Mouse (Mus musculus): ENCODE data around the gene Tcp11l2. TPM values are rescaled to one million over a fixed set of nuclear protein-coding genes. Genes with fewer than 3 reads are reported as not detected.

The Tcp11l2 gene
- total RNA-seq, 2 experiments from 2014 or later, result 20.7 to 24.2 TPM

DNA sequence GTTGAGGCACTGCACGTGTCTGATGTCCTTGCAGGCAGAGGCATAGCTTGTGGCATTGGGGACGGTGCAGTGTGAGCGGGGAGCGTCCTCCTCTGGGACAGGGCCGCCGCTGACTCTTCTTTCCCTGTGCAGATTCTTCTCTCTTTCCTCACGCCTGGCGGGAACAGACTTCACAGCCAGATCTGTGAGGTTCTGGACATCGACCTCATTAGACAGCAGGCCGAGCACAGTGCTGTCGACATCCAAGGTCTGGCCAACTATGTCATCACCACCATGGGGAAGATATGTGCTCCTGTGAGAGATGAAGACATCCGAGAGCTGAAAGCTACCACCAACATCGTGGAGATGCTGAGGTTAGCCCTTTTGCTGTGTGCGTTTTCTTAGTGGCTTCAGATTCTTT is 14.5 kb downstream of the Tcp11l2 start:
- DNase-seq (ENCODE audit: low spot score in 2 of 2), result no peak
- intact Hi-C loops (cut with DNase I), result no loop called here

DNA sequence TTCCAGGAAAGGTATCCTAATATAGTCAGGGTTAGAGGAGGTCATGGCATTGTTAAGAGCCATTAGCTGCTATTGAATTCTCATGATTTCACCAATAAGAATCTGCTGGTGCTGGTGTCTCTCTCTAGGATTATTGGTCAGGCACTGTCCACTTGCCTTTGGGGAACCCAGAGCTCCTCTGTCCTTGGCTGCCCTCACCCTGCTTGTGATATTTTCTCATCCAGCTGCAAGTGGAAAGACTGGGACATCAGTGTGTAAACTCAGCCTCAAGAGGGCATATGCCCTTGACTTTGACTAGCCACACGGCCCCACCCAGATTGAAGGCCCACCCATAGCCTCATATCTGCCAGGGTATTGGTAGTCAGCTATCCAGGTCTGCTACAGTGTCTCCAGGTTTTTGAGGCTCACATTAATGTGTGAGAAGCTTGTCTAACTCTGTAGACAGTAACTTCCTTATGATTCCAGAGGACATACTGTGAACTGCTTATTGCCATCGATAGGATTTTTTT is 15.3 kb downstream of the Tcp11l2 start:
- intact Hi-C loops (cut with DNase I), result no loop called here

DNA sequence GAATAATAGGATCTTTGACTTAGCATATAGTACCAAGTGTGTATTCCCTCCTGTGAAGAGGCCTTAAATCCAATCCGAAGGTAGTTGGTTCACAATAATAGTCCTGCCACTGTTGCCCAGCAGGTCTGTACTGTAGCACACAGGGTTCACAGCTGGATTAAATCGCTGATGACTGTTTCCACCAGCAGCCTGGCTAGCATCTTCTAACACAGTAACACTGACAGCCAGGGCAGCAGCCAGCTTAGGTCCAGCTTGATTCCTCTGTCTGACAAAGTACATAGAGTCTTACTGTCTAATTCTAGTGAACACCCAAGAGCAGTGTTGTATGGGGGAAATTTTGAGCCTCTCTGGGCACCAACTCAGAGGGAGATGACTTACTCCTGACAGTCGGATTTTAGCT is 16.3 kb downstream of the Tcp11l2 start:
- intact Hi-C loops (cut with DNase I), result no loop called here
- no peak for DNase-seq (ENCODE audit: low spot score in 2 of 2)

More for the DNA sequence above, 15.3 kb downstream of the Tcp11l2 start:
- DNase-seq (ENCODE audit: low spot score in 2 of 2), result no peak

DNA sequence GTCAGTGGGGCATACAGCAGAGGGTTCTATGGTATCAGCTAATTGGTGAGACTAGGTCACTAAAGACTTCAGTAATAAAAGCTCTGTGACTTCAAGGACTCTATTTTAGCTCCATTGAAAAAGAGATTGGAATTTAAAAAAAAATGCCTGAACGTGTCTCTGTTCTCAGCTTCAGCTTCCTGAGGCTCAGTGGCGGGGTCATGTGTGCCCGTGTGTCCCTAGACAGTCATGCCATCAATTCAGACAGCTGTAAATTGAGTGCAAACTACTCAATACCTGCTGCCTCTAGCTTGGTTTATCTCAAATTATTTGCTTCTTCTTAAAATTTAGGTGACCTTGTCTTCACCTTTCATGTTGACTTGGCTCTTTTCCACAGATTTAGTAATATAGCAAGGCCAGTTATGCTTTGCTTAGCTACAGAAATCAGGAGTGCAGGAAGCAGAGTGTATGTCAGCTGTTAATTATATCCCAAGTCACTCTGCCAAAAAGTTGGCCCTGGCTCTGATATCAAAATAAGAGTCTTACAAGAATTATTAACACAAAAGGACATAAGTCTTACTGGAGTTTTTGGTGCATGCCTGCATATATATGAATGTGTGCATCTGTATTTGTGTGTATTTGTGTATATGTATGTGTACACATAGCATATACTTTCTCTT is 20.8 kb downstream of the Tcp11l2 start:
- intact Hi-C loops (cut with DNase I), result no loop called here
- DNase-seq (ENCODE audit: low spot score in 2 of 2), result no peak

DNA sequence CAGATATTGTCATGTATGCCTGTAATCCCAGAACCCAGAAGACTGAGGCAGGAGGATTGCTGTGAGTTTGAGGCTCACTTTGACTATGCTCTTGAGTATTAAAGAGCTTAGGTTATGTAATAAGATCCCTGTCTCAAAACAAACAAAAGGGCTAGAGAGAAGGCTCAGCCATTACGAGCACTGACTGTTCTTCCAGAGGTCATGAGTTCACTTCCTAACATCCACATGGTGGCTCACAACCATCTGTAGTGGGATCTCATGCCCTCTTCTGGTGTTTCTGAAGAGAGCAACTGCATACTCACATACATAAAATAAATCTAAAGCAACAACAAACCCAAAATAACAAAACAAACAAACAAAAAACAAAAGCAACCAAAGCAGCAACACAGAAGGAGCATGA is 21.7 kb downstream of the Tcp11l2 start:
- intact Hi-C loops (cut with DNase I), result no loop called here
- no peak for DNase-seq (ENCODE audit: low spot score in 2 of 2)

DNA sequence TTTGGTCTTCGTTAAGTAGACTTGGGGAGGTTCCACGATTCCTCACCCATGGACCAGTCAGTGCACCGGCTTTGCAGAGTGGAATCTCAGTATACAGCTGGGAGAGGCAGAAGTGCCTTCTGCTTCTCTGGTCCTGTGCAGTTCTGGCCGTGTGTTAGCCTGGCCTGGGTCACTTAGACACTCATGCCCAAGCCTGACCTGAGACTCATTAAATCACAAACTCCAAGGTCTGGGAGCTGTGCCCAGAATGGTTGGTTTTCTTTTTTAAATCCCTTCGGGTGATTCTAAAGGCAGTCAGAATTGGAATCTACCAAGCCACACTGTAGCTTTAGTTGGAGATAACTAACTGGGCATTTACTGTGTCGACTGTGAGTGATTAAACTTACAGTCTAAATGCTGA is 23.7 kb downstream of the Tcp11l2 start:
- intact Hi-C loops (cut with DNase I), result no loop called here
- no peak for DNase-seq (ENCODE audit: low spot score in 2 of 2)

DNA sequence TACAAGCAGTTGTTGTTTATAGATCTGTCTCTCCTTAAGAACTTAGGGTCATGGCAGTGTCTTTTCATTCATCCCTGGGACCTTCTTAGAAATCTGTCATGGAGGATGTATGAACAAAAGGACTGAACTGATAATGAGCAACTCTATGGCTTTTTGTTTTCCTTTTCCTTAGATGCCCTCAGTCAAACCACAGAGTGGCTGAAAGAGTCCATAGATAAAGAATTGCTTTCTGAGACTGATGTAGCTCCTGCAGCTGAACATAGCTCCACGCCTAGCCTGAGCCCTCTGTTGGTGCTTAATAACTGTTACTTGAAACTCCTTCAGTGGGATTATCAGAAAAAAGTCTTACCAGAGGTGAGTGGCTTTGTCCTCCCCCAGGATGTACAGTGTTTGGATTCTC is 27.9 kb downstream of the Tcp11l2 start:
- intact Hi-C loops (cut with DNase I), result no loop called here
- DNase-seq (ENCODE audit: low spot score in 2 of 2), result no peak

DNA sequence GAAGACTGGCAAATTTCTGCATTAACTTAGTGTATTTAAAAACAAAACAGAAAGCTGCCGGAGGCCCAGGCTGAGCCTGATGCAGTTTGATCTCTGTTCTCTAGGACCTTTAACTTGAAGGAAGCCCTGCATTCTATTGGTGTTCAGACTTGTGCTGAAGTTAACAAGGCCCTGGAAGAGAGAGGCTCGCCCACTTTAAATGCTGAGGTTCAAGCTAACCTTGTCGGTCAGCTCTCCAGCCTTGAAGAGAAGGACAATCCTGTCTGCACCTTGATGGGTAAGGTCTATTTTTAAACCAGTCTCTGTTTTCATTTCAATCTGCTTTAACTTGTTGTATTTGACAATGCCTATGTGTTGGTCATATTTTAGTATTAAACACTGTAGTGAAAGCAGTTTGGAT is 31.9 kb downstream of the Tcp11l2 start:
- intact Hi-C loops (cut with DNase I), result no loop called here
- DNase-seq (ENCODE audit: low spot score in 2 of 2), result no peak

DNA sequence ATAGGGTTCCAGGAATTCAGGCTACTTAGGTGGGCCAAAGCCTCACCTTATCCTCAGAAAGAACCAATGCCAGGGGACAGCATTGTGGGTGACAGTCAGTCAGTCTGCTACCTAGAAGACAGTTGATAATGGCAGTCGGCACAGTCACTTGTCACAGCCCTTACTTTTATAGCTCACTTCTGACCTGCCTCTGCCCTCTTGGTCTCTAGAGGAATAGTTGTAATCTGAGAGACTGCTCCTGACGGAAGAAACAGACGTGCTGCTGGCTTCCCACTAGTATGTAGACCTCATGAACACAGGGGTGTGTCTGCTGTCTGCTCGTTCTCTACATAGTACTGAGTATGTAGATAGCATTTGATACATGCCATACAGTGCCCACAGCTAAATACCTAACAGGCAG is 33.9 kb downstream of the Tcp11l2 start:
- intact Hi-C loops (cut with DNase I), result no loop called here
- no peak for DNase-seq (ENCODE audit: low spot score in 2 of 2)

DNA sequence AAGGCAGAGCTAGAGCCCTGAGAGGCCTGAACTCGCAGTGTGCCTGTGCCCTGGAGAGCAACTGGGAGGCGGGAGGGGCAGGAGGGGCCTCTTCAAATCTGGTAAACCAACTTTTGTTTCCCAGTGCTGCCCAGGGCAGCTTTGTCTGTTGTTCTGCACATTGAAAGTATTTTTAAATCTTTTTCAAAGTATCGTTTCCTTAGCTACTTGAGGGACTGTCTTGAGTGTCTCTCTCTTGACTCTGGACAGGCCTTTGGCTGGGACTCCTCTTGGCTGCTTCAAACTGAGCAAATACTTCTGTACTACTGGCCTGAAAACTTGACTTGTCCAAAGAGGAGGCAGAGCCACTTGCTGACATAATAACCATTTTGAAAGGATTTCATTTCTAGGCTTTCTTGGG is 34.4 kb downstream of the Tcp11l2 start:
- intact Hi-C loops (cut with DNase I), result no loop called here
- DNase-seq (ENCODE audit: low spot score in 2 of 2), result no peak

DNA sequence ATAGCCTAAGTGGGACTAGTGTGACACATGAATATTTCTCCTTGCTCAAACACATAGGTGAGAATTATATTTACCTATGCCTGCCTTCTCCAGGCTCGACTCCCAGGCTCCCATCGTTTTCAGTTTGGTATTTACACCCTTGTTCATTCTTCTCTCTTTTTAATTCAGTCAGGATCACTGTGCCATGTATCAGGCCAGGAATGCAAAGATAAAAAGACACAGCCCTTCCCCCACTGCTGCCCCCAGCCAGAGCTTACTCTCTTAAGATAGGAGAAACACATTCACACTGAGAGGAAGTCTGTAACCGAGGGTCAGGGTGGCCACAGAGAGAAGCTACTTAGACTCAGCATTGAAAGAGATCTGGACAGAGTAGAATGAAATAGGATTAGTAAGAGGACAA is 35.2 kb downstream of the Tcp11l2 start:
- no peak for DNase-seq (ENCODE audit: low spot score in 2 of 2)
- intact Hi-C loops (cut with DNase I), result no loop called here

DNA sequence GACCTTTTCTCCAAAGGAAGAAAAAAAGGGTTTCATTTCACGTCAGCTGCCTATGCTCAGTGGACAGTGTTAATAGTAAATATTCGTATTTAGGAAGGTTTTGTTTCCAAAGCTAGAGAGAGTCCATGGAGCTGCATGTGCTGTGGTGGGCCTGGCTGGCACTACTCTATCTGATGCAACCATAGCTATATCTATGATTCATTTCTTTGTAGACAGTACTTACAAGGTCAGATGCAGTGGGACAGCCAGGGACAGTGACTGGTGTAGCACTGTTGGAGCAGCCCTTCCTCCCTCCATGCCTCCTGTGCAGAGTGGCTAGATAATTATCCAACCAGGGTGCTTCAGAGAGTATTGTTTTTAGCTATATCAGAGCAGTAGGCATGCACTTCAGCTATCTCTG is 35.9 kb downstream of the Tcp11l2 start:
- no peak for DNase-seq (ENCODE audit: low spot score in 2 of 2)
- intact Hi-C loops (cut with DNase I), result no loop called here

DNA sequence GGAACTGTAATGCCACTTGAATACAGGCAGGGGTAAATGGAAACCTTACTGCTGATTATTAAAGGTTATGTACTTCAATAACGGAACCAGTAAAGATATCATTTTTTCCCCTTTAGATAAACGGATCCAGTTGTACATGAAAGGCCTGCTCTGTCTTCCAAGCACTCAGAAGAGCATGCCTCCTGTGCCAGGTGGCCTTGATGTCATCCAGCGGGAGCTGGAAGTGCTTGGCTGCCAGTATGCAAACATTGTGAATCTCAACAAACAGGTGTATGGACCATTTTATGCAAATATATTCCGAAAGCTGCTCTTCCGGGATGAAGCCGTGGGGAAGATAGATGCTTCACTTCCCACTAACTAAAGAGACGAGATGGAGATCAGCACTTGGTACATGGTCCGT is 36.9 kb downstream of the Tcp11l2 start:
- DNase-seq (ENCODE audit: low spot score in 2 of 2), result no peak
- intact Hi-C loops (cut with DNase I), result no loop called here

DNA sequence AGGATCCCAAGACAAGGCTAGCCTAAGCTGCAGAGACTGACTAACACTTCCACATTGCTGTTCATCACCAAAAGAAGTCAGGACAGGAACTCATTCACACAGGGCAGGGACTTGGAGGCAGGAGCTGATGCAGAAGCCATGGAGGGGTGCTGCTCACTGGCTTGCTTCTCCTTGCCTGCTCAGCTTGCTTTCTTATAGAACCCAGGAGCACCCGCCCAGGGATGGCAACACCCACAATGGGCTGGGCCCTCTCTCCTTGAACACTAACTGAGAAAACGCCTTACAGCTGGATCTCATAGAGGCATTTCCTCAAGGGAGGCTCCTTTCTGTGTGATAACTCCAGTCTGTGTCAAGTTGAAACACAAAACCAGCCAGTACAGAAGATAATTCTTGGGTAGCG is 38.6 kb downstream of the Tcp11l2 start:
- no peak for DNase-seq (ENCODE audit: low spot score in 2 of 2)
- intact Hi-C loops (cut with DNase I), result no loop called here

DNA sequence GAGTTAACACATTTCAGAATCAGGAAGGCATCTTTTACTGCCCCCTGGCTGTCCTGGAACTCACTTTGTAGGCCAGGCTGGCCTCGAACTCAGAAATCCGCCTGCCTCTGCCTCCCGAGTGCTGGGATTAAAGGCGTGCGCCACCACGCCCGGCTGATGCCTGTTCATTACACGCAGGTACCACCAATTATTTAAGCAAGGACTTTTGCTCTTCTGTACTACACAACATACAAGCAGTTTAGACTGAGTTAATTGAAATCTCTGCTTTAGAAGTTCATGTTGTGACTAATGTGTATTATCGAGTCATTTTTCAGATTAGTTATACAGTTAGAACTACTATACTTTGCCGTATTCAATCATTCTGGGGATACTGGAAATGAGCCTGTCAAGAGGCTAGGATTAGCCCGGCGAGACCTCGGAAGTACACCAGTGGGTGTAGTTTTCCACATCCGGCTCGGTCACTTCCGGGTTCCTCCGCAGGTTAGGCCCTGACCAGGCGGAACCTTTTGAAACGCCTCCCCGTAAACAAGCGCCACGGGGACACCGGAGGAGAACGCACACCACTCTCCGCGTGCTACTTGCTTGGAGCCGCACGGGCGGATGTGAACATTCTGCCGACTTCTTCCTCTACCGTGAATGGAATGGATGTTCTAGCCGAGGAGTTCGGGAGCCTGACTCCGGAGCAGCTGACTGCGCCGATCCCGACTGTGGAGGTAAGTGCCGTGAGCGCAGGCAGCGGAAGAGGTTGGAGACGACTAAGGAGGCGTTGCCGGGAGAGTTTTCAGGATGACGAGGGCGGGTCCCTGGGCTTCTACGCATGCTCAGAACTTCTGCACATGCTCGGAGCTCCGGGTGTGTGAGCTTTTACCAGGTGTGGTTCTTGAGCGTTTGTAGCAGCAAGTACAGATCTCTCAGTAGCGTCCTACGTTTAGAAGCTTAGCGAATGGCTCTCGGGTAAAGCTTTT is 45.7 kb downstream of the Tcp11l2 start, which contains the start of gene Polr3b:
TSS of gene Polr3b (plus strand) at position 467 of the 965 bp plus-strand sequence.
- intact Hi-C loops (cut with DNase I), result loop anchor here (2.0 to 5.0 kb wide), 2 partner anchors 90 to 107 kb away; partner anchors contain the start of gene Ckap4
- peak; percentile 97 to 98 for DNase-seq (ENCODE audit: low spot score in 2 of 2)

DNA sequence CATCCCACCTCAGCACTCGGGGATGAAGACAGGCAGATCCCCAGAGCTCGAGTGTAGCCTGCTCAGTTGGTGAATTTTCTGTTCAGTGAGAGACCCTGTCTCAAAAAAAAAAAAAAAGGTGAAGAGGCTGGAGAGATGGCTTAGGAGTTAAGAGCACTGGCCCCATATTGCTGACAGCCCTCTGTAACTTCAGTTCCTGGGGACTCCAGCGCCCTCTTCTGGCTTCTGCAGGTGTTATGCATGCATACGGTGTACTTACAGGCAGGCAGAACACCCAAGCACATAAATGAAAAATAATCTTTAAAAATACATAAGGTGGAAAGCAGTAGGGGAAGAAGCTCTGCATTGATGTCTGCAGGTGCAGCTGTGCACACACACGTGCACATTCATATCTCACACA is 54.8 kb downstream of the Tcp11l2 start:
- DNase-seq (ENCODE audit: low spot score in 2 of 2), result no peak
- intact Hi-C loops (cut with DNase I), result no loop called here

DNA sequence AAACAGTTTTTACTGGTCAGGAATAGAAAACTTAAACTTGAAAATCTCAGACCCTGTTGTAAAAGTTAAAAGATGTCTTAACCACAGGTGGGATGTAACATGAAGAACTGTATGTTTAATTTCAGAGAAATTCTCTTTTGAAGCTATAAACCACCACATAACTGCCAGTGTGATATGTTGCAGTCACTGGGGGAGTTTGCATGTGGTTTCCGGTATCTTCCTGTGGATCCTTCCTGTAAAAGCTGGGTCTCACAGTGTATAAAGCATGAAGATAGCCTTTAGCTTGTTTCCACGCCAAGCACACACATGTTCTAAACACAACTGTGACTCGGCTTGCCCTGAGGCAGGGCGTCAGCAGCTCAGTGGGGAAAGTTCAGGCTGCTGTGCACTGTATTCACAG is 55.6 kb downstream of the Tcp11l2 start:
- intact Hi-C loops (cut with DNase I), result no loop called here
- no peak for DNase-seq (ENCODE audit: low spot score in 2 of 2)

DNA sequence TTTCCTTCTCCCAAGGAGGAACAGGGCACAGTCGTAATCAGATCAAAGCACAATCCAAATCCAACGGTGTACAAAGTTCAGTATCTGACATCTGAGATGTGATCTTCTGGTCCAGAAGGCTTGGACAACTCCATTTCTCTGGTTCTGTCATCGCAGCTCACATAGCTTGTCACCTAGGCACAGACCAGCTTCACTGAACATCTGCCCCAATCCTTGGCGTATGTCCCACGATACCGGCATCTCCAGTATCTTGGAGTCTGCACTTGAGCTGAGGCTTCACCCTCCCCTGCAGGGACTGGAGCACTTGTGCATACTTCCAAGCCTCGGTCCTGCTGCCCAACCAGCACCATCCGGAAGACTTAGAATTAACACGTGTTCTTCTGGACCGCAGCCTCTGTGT is 60.2 kb downstream of the Tcp11l2 start:
- no peak for DNase-seq (ENCODE audit: low spot score in 2 of 2)
- intact Hi-C loops (cut with DNase I), result no loop called here

DNA sequence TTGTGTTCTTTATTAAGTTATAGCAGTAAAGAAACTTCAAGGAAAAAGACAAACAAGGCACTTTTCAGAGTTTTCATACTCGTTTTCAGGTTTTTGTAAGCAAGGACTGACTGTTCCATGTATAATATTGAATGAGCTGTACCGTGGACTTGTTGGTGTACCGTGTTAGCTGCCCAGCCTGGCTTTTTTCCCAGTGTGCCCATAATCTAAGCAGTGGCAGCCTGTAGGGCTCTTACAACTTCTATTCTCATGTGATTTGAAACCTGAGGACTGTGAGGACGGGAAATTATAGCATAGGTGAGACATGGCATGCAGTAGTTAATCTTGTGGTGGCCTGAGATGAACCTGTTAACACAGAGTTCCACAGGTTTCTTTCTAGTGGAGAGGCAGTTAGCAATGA is 62.0 kb downstream of the Tcp11l2 start:
- DNase-seq (ENCODE audit: low spot score in 2 of 2), result no peak
- intact Hi-C loops (cut with DNase I), result no loop called here

DNA sequence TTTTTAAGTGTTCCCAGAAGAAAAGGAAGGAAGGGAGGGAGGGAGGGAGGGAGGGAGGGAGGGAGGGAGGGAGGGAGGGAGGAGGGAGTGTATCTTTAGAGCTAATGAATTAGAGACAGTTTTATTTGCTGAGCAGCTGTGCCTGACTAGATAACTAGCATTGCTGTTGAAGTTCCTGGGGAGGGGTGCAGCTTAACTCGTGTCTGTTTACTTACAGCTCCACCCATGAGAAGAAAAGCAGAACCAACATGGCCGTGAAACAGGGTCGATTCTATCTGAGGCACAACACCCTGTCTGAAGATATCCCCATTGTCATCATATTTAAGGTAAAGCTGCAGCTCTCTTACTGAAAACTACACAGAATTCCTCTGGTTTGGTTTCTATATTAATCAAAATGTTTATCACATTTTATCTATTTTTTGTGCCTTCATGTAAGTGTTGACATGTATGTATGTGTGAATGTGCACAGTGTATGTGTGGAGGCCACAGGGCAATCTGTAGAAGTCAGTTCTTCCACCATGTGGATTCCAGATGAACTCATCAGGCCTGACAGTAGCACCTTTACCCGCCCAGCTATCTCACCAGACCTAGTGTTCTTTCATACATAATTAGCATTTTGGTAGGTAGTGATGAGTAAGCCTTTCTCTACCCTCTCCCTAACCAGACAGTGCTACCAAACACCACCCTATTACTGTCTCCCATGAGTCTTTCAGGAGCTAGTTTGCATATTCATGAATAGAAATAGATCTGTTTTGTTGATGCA is 63.3 kb downstream of the Tcp11l2 start:
- intact Hi-C loops (cut with DNase I), result no loop called here
- no peak for DNase-seq (ENCODE audit: low spot score in 2 of 2)

Data from left cerebral cortex, postnatal 25 days (tissue).